Mouse (Mus musculus) frontal cortex, adult (tissue): ENCODE data around the gene Camkmt.

Source experiments
- ATAC-seq: cut with Nextera tagmentation; 2 replicates; pipeline ENCODE4 v1.9.2; 2017; ENCODE audit warnings: mild to moderate bottlenecking, moderate library complexity, mixed read lengths; ENCODE audit not compliant: low TSS enrichment

Gene Camkmt

DNA sequence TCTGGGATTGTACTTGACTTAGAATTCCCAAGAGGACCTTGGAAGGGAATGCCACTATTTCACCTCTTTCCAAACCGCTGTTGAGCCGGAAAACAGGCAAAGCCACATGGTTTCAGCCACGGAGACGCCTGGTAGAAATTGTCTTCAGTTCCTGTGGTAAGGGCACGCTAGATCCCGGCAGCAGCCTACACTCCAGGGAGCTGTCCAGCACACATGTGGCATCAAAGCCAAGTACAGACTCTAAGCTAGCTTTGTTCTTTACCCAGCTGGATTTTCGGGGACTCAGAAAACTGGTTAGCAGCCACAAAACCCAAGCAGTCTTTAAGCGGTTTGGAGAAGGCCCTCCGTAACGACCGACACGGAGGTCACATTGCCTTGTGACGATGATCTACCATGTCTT, 281.7 kb downstream of the Camkmt start:
- no peak for ATAC-seq

DNA sequence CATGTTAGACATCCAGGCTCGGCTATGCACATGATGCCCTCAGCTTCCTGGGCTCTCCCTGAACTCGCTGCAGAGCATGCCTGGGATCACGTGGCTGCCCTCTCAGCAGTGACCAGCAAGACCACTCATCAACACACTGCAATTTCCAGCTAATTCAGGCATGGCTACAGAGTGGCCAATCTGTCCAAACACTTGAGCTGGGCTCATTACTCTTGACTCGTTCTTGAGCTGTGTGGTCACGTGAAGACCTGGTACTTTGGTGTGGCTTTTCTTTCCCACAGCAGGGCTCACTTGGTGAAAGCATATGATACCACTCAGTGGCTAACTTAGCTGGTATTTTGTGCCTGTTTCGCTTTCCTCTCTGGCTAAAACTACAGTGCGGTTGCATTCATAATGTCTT, 282.2 kb downstream of the Camkmt start:
- ATAC-seq, result no peak

DNA sequence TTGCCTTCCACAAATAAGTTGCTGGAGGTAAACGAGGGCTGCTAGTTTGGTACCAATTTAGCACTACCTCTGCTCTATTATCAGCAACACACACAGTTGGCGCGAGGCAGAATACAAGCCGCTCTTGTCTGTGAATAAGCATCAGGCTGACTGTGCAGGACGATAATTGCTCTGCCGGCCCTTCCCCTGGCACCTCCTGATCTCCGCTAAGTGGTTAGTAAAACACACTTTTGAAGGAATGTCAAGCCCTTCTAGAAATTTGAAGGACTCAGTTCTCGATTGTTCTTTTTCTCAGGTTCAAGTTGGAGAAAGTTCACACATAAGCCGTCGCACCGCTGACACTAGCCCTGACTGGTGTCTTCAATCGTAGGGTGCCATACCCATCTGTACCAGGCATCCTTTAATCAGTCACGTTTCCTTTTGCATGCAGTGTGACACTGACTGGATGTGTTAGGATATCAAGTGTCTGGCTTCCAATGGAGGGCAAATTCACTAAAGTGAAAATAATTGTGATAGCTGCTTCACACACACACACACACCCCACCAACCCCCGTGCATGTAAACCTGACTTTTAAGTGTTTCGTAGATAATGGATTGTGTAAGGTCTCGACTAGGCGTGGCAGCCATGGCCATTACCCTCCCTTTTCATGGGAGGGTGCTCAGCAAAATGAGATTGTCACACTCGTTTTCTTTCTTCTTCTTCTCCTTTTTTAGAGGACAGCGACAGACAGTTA, 283.9 kb downstream of the Camkmt start:
- ATAC-seq, result no peak

DNA sequence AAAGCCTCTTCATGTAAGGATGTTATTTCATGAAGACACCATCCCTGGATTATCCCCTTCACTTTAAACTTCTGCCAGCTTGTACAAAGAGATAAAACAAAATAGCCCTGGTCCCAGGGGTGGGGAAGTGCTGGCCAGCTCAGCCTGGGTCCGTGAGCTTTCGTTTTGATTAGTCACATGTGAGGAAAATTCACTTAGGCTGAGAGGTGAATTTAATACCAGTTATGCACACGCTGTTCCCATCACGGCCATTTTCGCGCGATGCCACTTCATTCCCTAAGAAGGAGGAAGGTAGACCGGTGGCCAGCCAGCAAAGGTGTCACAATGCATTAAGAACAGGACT, 284.5 kb downstream of the Camkmt start:
- ATAC-seq, result no peak

DNA sequence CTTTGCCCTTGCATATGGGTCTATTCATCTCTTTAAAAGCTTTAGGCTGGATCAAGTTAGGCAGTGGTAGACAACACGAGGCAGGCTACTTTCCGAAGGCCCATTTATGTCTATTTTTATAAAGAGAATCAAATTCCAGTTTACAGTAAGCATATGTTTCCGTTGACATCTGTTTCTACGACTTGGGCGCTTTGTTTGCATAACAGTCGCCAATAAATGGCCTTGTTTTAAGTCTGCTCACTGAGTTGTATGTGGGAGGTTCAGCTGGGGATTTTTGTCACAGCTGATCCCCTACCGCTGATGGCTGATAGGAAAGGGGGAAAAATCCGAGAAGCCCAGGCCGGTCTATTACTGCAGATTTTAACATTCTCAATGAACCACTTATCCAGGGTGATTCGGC, 285.2 kb downstream of the Camkmt start:
- no peak for ATAC-seq

DNA sequence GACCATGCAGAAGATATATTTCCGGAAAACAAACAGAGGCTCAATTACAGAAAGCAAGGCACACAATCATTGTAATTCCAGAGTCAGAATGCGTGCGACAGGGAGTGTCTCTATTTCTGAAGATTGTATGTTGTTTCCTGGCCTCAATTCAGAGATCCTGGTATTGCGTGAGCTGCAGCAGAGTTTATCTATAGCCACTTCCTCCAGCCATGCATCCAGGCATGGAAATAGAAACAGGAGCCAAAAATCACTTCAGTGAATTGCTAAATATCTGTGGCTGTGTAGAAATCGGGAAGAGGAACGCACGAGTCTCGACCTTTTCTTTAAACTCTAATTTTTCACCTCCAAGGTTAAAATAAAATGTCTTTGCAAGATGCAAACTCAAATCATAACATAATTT, 287.1 kb downstream of the Camkmt start:
- no peak for ATAC-seq

DNA sequence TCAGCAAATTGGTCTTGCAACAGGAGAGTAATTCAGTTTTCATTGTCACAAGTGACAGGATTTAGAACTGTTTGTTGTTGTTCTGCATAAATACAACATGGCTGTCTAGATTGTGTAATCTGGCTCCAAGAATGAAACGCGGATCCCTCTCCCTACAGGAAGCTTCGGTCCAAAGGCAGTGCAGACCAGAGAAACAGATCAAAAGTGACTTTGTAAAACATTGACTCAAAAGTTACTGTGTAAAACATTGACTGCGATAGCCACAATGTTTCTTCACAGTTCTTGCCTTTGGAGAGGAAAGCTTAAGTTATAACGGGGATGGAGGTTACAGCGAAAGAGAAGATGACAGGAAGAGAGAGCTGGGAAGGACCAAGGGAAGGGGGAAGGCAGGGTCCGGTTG, 288.7 kb downstream of the Camkmt start:
- ATAC-seq, result no peak

DNA sequence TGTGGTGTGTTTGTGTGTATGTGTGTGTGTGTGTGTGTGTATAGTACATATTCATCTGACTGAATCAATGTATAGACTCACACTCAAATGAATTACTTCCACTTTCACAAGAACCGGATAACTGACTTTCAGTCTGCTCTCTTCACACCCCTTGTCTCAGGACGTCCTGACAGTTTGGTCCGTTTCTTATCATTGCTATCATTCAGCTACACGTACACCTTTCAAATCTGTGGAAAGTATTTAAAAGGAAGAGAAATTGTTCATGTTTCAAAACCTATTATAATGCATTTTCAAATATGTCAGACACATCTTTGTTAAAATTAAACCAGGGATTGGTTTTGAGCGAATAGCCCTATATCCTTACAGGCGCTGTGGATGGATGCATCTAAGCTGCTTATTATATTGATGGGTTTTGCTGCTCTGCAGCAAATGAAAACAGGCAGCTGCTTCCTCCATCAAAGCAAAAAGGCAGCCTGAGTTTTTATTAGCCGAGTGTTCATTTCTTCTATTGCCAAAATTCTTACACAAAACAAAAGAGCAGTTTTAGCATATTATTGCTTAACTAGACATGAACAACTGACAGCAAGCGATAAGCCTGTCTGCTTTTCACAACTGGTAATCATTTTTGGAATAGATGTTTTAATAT, 291.3 kb downstream of the Camkmt start:
- ATAC-seq, result no peak

DNA sequence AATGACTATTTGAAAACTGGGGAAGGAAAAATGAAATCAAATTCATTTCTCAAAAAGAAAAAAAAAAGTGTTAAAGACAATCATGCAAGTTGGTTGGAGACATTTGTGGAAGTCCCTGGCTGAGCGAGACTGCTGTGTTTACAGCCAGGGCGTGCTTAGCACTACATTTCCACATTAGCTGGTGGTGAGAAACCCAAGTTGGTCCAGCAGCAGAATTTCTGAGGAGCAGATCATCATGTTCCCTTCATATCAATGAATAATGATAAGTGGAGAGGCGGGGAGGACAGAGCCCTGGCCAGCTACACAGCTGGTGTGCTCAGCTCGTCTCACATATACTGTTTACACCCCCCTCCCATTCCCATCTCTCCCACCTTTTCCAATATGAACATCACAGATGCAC, 292.0 kb downstream of the Camkmt start:
- no peak for ATAC-seq

DNA sequence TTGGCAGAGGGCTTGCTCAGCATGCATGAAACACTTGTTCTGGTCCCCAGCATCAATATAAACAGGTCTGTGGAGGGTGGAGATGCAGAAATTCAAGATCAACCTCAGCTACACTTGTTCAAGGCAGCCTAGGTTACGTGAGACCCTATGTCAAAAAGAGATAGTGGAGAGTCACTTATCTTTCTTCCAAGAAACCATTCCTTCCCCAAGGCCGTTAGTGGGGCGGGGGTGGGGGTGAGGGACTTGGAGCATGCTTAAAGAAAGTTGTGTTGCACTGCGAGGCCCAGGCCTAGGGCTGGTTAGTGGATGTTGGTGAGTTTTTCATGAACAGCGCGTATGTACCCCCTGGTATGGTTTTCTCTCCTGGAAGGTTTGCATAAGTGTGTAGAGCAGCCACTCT, 292.6 kb downstream of the Camkmt start:
- no peak for ATAC-seq

DNA sequence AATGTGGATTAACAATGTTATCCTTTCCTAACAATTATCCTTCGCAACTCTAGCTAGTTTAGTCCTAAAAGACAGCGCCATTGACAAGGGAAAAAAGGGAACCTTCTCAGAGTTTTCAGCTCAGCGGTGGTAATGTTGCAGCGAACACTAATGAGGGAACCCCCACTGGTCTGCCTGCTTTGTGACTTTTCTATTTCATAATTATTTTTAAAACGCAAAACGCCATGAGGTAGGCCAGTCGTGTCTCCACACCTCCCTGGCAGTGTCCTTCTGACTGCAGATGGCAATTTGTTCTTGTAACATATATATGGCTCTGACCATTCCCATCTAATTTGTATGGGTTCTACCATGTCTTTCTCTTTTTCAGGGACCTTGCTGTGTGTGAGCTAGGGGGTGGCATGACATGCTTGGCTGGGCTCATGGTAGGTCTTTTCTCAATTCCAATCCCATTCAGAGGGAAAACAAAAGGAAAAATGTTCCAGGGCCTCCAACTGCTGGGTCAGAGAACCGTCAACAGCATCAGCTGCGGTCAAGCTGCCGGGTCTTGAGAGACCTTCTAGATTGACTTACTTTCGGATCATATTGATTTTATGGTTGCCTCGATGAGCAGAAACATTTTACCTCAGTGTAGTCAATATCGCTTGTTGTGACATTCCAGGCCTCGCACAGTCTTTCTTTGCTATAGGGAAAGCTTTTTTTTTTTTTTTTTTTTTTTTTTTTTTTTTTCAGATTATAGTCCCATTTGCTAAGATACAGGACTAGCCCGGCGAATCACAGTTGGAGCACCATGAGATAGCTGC, 302.9 kb downstream of the Camkmt start:
- no peak for ATAC-seq

DNA sequence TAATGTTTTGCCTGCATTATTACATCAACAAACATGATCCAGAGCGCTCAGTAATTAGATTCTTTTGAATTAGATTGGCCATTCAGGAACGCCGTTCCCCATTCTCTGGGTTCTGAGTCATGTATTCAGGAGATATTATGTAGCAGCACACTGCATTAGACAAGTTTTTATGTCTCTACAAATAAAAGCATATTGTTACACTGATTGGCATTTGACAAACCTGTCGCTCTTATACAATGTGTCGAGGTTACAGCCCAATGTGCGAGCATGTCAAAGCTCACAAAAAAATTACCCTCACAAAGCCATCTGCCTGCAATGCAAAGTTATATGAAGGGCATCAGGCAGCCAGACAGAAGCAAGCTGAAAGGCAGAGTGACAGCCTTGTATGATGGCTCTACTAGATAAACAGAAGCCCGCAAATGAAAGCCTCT, 303.6 kb downstream of the Camkmt start:
- ATAC-seq, result no peak

DNA sequence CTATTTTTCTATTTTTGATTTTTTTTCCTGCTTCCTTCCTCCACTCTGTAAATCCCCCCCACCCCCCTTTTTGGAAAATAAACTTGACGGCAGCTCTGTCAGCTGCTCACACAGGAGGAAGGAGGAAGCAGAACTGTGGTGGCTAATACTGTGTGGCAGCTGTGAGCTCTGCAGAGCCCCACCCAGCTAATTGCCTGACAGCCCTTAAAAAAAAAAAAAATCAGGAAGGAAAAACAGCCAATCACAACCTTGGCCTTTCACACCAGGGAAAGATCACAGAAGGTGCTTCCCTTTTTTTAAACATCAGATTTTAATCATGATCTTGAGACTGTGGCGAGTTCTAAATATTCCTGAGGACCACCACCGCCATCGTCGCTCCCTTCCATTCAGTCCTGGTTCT, 305.1 kb downstream of the Camkmt start:
- no peak for ATAC-seq

DNA sequence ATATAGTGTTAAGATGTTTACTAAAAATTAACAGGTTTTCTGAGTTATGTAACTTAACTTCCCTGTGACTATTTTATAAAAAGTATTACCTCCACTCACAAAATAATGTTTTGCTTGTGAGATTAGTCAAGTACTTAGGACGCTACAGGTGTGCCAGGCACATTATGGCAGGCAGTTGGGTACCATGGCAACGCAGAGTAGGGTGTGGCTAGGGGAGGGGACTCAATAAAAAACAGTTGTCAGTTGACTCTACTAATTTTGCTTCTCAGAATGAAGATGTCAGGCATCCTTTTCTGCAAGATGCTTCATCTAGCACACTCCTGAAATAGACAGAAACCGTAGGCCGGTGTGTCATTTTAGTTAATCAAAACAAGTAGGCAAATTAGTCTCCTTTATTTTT, 310.4 kb downstream of the Camkmt start:
- ATAC-seq, result no peak

DNA sequence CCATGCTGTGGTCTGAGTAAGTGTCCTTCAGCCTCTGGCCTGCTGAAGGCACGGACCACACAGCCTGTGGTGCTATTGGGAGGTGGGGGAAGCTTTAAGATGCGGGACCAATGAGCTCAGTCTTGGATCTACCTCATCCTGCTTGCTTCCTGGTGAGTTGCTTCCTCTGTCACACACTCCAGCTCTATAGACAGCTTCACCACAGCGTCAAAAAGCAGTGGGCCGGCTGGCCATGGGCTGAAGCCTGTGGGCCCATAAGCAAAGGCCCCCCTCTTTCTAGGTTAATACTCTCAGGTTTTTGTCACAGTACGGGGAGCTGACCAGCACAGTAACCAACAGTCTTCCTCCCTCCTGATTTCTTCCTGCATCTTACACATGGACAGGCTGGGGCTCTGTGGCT, 314.8 kb downstream of the Camkmt start:
- ATAC-seq, result no peak

DNA sequence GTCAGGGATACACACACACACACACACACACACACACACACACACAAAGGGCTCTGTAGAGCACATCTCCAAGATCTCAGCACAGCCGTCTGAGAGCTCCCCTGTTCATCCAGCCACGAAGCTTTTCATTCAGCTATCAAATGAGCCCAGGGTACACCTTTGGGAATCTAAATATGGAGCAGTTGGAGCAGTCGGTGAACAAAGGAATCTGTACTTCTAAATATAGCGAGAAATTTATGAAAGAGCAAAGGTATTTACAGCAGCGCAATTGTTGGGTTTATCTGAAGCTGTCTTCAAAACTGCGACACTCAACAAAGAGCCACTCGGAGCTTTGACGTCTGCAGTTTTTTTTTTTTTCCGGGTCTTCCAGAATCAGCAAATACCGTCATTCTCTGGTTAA, 315.8 kb downstream of the Camkmt start:
- ATAC-seq, result no peak

DNA sequence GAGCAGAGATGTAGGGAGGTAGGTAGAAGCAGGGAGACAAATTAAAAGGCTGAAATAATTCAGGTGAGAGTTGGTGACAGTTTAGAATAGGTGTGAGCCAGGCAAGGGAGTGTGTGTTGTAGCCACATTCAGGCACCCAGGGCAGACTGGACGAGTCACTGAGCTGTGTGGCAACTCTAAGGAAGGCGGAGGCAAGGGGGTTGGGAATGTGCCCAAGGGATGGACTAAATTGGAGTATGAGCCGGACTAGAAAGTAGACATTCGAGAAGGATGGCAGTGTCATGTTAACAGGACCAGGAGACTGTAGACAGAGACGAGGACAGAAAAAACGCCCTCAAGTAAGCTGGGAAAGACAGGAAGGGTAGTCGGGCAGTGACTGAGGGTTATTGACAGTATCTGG, 338.5 kb downstream of the Camkmt start:
- ATAC-seq, result no peak

DNA sequence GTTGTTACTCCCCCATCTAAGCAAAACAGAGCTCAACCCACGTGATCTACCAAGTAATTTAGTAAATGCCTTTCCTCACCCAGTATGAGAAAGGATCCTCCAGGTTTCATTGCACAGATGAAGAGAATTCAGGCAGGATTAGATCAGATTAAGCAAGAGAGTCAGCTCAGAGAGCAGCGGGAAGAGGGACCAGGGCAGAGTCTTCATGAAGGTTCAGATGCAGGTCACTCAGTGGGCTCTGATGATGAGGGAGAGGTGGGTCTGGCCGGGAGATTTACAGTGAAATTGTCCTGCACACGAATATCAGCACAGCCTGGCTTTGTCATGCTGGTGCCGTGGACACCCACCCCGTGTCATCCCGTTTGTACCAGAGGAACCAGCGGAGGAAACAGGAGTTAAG, 342.6 kb downstream of the Camkmt start:
- ATAC-seq, result no peak

DNA sequence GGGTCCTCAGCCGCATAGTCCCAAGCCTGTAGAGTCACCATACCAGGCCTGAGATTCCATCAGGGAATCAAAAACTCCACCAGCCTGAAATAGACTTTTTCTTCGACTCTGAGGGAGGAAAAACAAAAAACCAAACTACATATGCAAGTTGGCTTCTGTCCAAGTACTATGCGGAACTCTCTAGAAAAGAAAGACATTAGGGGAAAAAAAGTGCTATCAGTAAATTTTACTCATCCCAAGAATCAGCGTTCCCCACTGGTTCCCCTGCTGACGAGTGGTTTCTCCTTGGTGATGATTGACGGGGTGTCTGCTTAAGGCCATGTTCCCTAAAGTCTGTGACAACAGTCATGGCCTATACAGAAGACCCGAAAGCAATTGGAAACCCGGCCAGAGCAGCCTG, 352.7 kb downstream of the Camkmt start:
- no peak for ATAC-seq

DNA sequence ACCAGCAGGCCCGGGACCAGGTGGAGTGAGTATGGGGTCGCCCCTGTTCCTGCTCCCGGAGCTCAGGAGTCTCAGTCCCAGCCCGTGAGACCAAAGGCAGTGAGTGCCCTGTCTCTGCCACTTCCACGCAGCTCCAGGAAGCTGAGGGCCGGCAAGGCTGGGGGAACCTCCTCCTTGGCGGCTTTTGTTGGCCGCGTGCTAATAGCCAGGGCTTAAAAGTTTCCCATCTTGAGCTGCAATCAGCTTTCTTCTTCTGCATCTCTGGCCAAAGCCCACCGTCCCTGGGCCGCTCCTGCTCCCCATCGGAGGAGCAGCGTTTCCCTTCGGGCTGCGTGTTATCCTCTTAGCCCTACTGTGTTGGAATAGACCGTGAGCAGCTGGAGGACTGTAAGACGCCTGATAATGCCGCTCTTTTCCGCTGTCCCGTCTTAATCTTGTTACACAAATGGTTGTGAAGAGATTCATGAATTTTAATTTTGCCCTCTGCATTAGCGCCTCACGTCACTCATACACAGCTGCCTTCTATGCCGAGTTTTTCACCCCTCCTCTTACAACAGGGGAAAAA, 364.1 kb downstream of the Camkmt start:
- ATAC-seq, result no peak

DNA sequence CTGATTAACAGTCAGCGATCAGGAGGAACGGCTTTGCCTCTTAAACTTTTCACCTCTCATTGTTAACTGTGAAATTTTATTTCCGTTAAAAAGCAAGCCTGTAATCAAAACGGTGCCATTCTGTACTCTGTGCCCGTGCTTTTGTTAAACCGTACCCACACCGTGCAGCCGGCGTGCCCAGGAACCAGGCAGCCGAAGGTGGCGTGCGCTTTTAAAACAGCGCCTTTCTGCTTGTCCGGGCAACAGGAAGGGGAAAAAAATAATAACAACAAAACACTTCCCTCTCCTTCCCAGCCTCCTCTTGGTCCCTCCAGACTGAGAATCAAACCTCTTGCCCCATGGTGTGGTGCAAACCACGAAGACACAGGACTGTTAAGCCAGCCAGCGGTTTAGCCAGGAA, 364.7 kb downstream of the Camkmt start:
- ATAC-seq, result no peak

DNA sequence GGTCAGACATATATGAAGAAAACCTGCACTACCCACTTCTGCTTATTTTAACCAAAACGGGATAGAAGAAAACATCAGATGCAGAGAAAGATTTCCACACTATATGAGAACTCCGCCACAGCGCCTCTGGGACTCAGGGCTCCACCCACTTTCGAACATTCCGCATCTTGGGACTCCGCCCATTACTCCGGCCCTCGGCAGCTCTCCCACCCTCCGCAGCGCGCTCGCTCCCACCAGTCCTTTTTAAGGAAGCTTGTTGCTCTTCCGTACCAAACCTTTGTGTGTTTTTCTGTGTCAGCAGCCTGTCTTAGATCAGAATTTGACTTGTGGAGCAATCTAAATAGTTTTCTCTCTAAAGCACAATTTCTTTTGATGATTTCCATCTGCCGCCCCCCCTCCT, 367.7 kb downstream of the Camkmt start:
- no peak for ATAC-seq

DNA sequence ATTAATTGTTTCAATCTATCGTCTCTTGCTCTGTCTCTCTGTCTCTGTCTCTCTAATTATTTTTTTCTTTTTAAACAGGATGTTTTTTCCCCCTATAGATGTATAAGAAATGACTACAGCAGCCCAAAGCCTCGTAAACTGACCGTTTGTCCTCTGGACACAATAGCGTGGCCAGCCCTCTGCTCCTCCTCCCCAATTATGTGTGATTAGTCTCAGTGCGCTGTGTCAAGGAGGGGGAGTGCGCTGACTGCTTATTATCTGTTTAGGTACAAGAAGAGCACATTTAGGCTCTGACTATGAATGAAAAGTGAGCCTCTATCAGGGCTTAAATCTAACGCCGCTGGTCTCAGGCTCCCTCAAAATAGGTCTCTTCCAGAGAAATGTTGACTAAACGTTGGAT, 368.2 kb downstream of the Camkmt start:
- no peak for ATAC-seq
